Mouse (Mus musculus) myocyte (in vitro differentiated cells): ENCODE measurements around the gene Coro1a. TPM values are rescaled to one million over a fixed set of nuclear protein-coding genes. Genes with fewer than 3 reads are reported as not detected.

ENCODE experiments used
- H3K27me3 ChIP-seq: one replicate; pipeline ENCODE4 v1.6.1; 2011; ENCODE audit not compliant: control insufficient read depth, insufficient read depth, insufficient read length
- H3K36me3 ChIP-seq: one replicate; pipeline ENCODE4 v1.6.1; 2011; ENCODE audit not compliant: control insufficient read depth, insufficient read depth
- H3K4me2 ChIP-seq: one replicate; pipeline ENCODE4 v1.6.1; 2011; ENCODE audit warnings: low read depth, control low read depth
- H3K4me3 ChIP-seq: one replicate; pipeline ENCODE4 v1.5.1; 2011; ENCODE audit warnings: mild to moderate bottlenecking, control low read depth, moderate library complexity
- H3K79me2 ChIP-seq: one replicate; pipeline ENCODE4 v1.6.1; 2011; ENCODE audit not compliant: control insufficient read depth, insufficient read depth
- H3ac ChIP-seq: one replicate; pipeline ENCODE4 v1.6.1; 2011; ENCODE audit not compliant: control insufficient read depth, insufficient read length
- CEBPB ChIP-seq: IDR thresholded peaks from 2 replicates; pipeline ENCODE4 v1.6.1; 2011; ENCODE audit warnings: mild to moderate bottlenecking, moderate library complexity; ENCODE audit not compliant: poor library complexity, insufficient read depth, severe bottlenecking
- E2F4 ChIP-seq: IDR thresholded peaks from one replicate; pipeline ENCODE4 v1.6.1; 2011; ENCODE audit warnings: mild to moderate bottlenecking, control low read depth, moderate library complexity; ENCODE audit not compliant: insufficient read depth
- MAX ChIP-seq: IDR thresholded peaks from one replicate; pipeline ENCODE4 v1.6.1; 2011; ENCODE audit warnings: low read depth, mild to moderate bottlenecking, control low read depth
- MYOD1 ChIP-seq, 3 experiments: IDR thresholded peaks; one replicate each; pipeline ENCODE4 v1.6.1; 2011; ENCODE audit warnings: control low read depth in 2 of 3, low read depth in 2 of 3, mild to moderate bottlenecking in 2 of 3, moderate library complexity in 1 of 3; ENCODE audit not compliant: insufficient read length in 2 of 3, control insufficient read depth in 1 of 3
- MYOG ChIP-seq, 3 experiments: IDR thresholded peaks; one replicate each; pipeline ENCODE4 v1.6.1; 2011; ENCODE audit warnings: control low read depth in 2 of 3, low read depth in 2 of 3, mild to moderate bottlenecking in 2 of 3; ENCODE audit not compliant: insufficient read length in 2 of 3, control insufficient read depth in 1 of 3, insufficient read depth in 1 of 3
- POLR2A ChIP-seq: IDR thresholded peaks from one replicate; pipeline ENCODE4 v1.6.1; 2011; ENCODE audit warnings: low read depth, mild to moderate bottlenecking, control low read depth, moderate library complexity; ENCODE audit not compliant: insufficient read length
- POLR2AphosphoS2 ChIP-seq: IDR thresholded peaks from one replicate; pipeline ENCODE4 v1.6.1; 2011; ENCODE audit warnings: low read depth, control low read depth; ENCODE audit not compliant: insufficient read length
- REST ChIP-seq: IDR thresholded peaks from one replicate; pipeline ENCODE4 v1.6.1; 2011; ENCODE audit warnings: mild to moderate bottlenecking, control low read depth, moderate library complexity; ENCODE audit not compliant: insufficient read depth, insufficient read length
- SRF ChIP-seq: IDR thresholded peaks from one replicate; pipeline ENCODE4 v1.6.1; 2011; ENCODE audit warnings: low read depth; ENCODE audit not compliant: control insufficient read depth, insufficient read length
- TCF12 ChIP-seq: IDR thresholded peaks from one replicate; pipeline ENCODE4 v1.6.1; 2011; ENCODE audit warnings: mild to moderate bottlenecking, control low read depth; ENCODE audit not compliant: poor library complexity, insufficient read depth, severe bottlenecking
- TCF3 ChIP-seq: IDR thresholded peaks from one replicate; pipeline ENCODE4 v1.6.1; 2011; ENCODE audit warnings: low read depth, control low read depth; ENCODE audit not compliant: insufficient read length
- USF1 ChIP-seq: IDR thresholded peaks from one replicate; pipeline ENCODE4 v1.6.1; 2011; ENCODE audit warnings: low read depth, mild to moderate bottlenecking, control low read depth, moderate library complexity
- polyA plus RNA-seq: library from polyadenylated mRNA; unstranded; fragments of >200 nt; fragmentation: generic; extraction: Trizol; gene quantifications from one replicate; pipeline ENCODE4 v1.2.1, GENCODE M21; 2012; ENCODE audit warnings: missing spikeins

Gene Coro1a
- polyA plus RNA-seq, 1 experiment = 0.14 TPM

DNA sequence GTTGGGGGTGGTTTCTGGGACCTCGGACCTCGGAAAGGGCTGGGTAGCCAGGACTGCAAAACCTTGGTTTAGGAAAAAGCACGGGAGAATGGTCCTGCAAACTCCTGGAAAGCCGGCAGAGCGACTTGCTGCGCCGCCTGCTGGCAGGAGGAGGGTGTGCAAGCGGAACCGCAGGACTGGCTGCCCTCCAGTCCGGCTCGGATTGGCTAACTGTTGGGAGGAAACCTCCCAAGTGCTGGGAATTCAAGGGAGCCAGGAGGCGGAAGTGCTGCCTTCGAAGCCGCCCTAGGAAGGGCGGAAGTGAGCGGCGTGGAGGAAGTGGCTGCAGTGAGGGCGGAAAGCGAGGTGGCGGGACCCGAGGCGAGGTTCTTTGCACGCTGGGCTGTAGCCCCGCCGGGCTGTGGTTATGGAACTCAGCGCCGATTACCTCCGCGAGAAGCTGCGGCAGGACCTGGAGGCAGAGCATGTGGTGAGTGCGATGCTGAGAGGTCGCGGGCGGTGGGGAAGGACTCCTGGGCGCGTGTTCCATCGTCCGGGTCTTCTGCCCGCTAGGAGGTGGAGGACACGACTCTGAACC, 11.9 kb downstream of the Coro1a start, which contains the start of gene Slx1b:
Gene Slx1b, minus strand, starts transcription at position 154 of the 577 bp plus-strand sequence.
- TF ChIP-seq CEBPB (no peak), REST (no peak), SRF (no peak), POLR2A (peak; percentile 77), MAX (no peak), MYOG (IDR thresholded peaks at IDR 0.05; ENCODE audit: control insufficient read depth in 1 of 3, insufficient read depth in 1 of 3, insufficient read length in 2 of 3, low read depth in 2 of 3) (no peak), TCF3 (no peak), TCF12 (no peak), POLR2AphosphoS2 (peak; percentile 86), MYOD1 (IDR thresholded peaks at IDR 0.05; ENCODE audit: control insufficient read depth in 1 of 3, insufficient read length in 2 of 3, low read depth in 2 of 3) (no peak), E2F4 (no peak), USF1 (no peak)
- Histone ChIP-seq H3K79me2 (peaks cover 14% of the 10 kb centered on the region), H3K27me3 (no peaks in the 10 kb centered on the region), H3K36me3 (no peaks in the 10 kb centered on the region), H3K4me2 (peak within 1 kb of the TSS; percentile 86), H3K4me3 (peak within 1 kb of the TSS; percentile 89), H3ac (peak within 1 kb of the TSS; percentile 58)

DNA sequence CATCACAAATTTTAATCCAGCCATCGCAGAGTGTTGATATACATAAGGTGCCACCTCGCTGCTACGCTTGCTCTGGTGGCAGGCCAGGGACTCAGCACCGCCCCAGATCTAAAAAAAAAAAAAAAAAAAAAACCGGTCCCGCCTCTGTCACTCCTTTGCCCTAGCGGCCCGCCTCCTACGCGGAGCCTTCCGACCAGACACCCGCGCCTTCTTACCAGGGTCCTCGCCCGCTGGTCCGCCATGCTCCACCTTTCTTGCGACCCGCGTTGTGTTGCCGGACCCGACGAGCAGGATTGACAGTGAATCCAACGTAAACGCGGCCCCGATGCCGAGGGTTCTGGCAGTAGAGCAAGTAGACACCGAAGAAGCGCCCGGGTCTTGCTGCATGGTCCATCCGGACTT, 12.4 kb downstream of the Coro1a start, which contains the start of gene Bola2:
Gene Bola2, plus strand, starts transcription at position 192 of the 402 bp plus-strand sequence.
- peak; percentile 61 for TF ChIP-seq POLR2A
- no peak for TF ChIP-seq CEBPB
- no peak for TF ChIP-seq REST
- TF ChIP-seq MYOG (IDR thresholded peaks at IDR 0.05; ENCODE audit: control insufficient read depth in 1 of 3, insufficient read depth in 1 of 3, insufficient read length in 2 of 3, low read depth in 2 of 3) = no peak
- H3K27me3 ChIP-seq = no peaks in the 10 kb centered on the region
- peak within 1 kb of the TSS; percentile 86 for H3K4me2 ChIP-seq
- peak within 1 kb of the TSS; percentile 89 for H3K4me3 ChIP-seq
- H3K36me3 ChIP-seq = no peaks in the 10 kb centered on the region
- peak within 1 kb of the TSS; percentile 58 for H3ac ChIP-seq
- peaks cover 14% of the 10 kb centered on the region for H3K79me2 ChIP-seq

DNA sequence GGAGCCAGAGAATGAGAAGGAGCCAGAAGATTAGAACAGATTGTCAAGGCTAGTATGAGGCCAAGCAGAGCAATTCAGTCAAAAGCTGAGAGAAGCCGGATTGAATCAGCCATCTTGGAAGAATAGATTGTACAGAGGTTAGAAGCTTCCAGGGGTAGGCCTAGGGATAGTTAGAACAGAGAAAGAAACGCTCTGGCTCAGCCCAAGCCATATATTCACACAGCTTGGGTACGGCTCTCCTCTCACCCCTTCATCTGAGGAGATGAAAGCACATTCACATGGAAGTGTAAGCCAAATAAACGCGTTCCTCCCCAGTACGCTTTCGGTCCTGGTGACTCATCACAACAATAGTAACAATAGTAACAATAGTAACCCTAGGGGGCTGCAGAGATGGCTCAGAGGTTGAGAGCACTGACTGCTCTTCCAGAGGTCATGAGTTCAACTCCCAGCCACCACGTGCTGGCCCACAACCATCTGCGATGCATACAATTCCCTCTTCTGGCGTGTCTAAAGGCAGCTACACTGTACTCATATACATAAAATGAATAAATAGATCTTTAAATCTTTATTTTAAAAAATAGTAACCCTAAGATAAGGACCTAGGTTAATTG, 13.0 kb downstream of the Coro1a start:
- peaks cover 14% of the 10 kb centered on the region for H3K79me2 ChIP-seq
- H3K4me3 ChIP-seq = peak overlapping the region; percentile 89
- H3K27me3 ChIP-seq = no peaks in the 10 kb centered on the region
- TF ChIP-seq MYOD1 (IDR thresholded peaks at IDR 0.05; ENCODE audit: control insufficient read depth in 1 of 3, insufficient read length in 2 of 3, low read depth in 2 of 3) = no peak
- TF ChIP-seq SRF = no peak
- no peak for TF ChIP-seq CEBPB
- TF ChIP-seq MYOG (IDR thresholded peaks at IDR 0.05; ENCODE audit: control insufficient read depth in 1 of 3, insufficient read depth in 1 of 3, insufficient read length in 2 of 3, low read depth in 2 of 3) = no peak
- no peak for TF ChIP-seq TCF3
- peak overlapping the region; percentile 78 for H3K4me2 ChIP-seq
- H3ac ChIP-seq = peak overlapping the region; percentile 58
- no peaks in the 10 kb centered on the region for H3K36me3 ChIP-seq

DNA sequence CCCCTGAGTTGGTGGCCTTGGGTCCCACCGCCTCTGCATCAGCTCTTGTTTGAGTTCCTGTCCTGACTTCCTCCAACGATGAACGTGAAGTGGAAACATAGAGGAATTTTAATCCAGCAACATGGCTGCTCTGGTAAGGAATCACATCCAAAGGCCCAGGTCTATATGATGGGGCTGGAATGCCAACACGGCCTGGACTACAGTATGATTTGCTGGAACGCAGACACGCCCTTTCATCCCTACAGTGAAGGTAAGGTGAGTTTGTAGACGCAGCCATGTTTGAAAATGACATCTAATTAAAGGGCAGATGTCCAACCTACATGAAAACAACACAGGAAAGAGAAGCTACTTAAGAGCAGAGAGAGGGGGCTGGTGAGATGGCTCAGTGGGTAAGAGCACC, 13.8 kb downstream of the Coro1a start:
- no peak for TF ChIP-seq E2F4
- TF ChIP-seq SRF = no peak
- TF ChIP-seq POLR2A = no peak
- no peak for TF ChIP-seq POLR2AphosphoS2
- TF ChIP-seq MYOG (IDR thresholded peaks at IDR 0.05; ENCODE audit: control insufficient read depth in 1 of 3, insufficient read depth in 1 of 3, insufficient read length in 2 of 3, low read depth in 2 of 3) = no peak
- TF ChIP-seq TCF3 = no peak
- TF ChIP-seq REST = no peak
- Histone ChIP-seq H3K4me2 (no peak overlapping the region), H3K79me2 (peaks cover 14% of the 10 kb centered on the region), H3ac (no peak overlapping the region), H3K4me3 (no peak overlapping the region), H3K36me3 (no peaks in the 10 kb centered on the region), H3K27me3 (no peaks in the 10 kb centered on the region)

DNA sequence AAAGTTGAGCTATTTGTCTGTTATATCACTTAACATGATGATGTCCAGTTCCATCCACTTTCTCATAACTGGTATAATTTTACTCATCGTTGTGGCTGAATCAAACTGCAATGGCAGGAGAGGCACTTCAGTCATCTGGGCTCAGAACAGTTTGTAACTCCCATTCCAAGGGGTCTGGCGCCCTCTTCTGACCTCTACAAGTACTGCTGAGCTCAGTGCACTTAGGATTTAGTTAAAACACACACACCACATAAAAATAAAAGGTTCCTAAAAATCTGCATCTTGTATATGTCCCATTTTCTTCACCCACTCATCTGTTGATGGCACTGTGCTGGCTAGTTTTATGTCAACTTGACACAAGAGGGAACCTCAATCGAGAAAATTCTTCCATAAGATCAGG, 14.3 kb downstream of the Coro1a start:
- no peaks in the 10 kb centered on the region for H3K27me3 ChIP-seq
- TF ChIP-seq MYOG (IDR thresholded peaks at IDR 0.05; ENCODE audit: control insufficient read depth in 1 of 3, insufficient read depth in 1 of 3, insufficient read length in 2 of 3, low read depth in 2 of 3) (no peak), CEBPB (no peak), TCF12 (no peak), E2F4 (no peak), SRF (no peak), POLR2AphosphoS2 (no peak), MAX (no peak), POLR2A (no peak), REST (no peak), USF1 (no peak), MYOD1 (IDR thresholded peaks at IDR 0.05; ENCODE audit: control insufficient read depth in 1 of 3, insufficient read length in 2 of 3, low read depth in 2 of 3) (no peak)
- H3K36me3 ChIP-seq = no peaks in the 10 kb centered on the region
- no peak overlapping the region for H3ac ChIP-seq
- H3K4me2 ChIP-seq = no peak overlapping the region
- peaks cover 14% of the 10 kb centered on the region for H3K79me2 ChIP-seq
- H3K4me3 ChIP-seq = no peak overlapping the region
